Mouse (Mus musculus): Measurements from ENCODE around the gene Rab30.

GRCm38 (mm10) chr7:92782511-92782910 lies 41.1 kb downstream of the Rab30 start:
- TF ChIP-seq CTCF (IDR thresholded peaks at IDR 0.05) (no peak), EP300 (IDR thresholded peaks at IDR 0.05) (no peak)

Data from lung, postnatal 0 days (tissue).